Mouse (Mus musculus): ENCODE results near the gene Mgat4e. TPM values are rescaled to one million over a fixed set of nuclear protein-coding genes. Genes with fewer than 3 reads are reported as not detected.

The Mgat4e gene
- not detected in 2 replicates for total RNA-seq (2017)

DNA sequence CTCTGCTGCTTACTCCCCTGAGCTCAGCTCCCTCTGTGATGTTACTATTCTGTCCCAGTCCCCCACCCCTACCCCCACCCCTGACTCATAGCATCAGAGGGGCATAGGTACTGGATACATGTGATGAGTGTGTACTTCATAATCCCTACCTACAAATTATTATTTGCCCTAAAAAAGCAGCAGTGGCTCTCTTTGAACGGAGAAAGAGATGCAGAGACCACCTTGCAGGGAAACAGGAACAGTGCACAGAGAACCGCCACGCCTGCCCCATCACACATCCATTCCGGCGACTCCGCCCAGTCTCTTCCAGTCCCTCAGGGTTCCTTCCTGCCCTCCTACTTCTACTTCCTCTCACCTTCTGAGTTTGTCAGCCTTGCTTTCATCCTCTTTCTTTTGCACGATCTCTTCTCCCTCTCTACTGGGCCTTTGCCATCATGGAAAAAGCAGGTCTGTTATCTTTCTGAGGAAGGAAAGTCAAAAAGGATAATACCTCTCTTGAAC lies at the start of gene Mgat4e:
Gene Mgat4e, minus strand, starts transcription at position 51 of the 501 bp plus-strand sequence.
- ATAC-seq (replicated peaks; ENCODE audit: low read depth, poor library complexity, severe bottlenecking) = peak; percentile 42; the same call in 1 of the 2 replicates

DNA sequence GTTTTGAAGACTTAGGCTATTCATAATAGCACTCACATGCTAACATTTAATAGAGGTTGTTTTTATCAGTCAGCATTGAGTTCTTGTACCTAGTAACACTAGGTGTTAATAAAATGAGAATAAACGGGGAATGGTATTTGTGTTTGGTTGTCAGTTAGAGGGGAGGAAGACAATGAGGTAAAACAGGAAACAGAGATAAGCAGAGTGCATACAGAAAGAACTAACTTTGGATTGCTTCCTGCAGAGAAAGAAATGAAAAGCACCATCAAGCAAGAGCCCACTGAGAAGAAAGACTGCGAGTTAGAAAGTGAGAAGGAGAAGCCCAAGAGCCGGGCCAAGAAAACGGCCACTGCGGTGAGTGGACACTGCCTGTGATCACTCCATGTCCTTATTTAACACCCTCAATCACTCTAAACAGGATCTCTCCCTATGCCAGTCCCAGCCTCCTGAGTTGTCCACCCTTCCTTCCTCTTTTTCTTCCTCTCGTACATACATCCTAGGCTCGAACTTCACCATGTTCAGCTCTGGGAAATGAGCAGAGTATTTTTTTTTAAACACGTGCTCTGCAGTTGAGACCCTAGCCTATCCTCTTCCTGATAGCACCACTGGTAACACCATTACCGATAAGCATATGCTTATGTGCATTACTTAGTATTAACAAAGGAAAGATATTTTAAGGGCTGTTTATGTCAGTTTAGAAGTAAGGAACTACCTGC lies 48.0 kb upstream of the Mgat4e start:
- peak; percentile 66 for ATAC-seq (replicated peaks; ENCODE audit: low read depth, poor library complexity, severe bottlenecking)

DNA sequence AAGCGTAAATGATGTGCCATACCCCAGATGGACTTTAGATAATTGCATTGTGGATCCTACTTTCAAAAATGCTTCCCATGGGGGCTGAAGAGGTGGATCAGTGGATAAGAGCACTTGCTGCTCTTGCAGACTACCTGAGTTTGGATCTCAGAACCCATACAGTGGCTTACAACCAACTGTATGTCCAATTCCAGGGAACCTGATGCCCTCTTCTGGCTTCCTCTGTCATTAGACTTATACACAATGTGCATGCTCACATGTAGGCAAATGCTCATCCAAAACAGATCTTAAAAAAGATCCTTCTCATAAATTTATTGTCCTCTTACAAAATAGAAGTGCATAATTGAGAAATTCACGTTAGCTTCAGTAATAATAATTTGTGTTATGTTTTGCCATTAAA lies 42.3 kb upstream of the Mgat4e start:
- ATAC-seq (replicated peaks; ENCODE audit: low read depth, poor library complexity, severe bottlenecking) = no peak

DNA sequence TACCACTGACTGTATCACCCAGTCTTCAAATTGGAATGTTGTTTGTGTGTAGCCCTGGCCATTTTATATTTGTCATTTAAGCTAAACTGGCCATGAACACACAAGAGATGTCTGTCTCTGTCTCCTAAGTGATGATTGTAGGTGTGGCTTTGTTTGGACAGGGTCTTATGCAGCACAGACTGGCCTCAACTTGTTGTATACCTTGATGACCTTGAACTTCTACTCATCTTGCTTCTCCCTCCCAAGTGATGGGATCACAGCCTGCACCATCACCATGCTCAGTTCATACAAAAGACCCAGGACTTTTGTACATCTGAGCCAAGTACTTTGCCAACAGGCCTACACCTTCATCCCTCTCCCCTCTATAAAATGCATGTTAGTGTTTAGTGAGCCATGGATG lies 40.2 kb upstream of the Mgat4e start:
- ATAC-seq (replicated peaks; ENCODE audit: low read depth, poor library complexity, severe bottlenecking) = no peak

DNA sequence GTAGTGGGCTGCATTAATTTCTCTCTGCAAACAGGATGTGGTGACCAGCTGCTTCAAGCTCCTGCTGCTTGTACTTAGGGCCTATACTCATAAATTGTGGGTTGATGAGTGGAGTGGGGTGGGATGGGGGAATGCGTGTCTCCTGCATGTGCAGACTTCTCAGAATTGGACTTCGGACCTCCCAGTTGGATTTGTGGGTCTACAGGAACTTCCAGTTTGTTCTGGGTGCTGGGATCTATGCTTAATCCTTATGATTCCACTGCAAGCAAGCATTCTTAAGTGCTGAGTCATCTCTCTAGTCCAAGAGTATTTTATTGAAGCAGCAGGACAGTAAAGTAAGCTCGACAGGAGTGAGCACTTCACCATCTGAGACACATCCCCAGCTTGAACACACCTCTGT lies 34.1 kb upstream of the Mgat4e start:
- ATAC-seq (replicated peaks; ENCODE audit: low read depth, poor library complexity, severe bottlenecking) = 0 out of 2 replicates have a peak, but pooled peaks have one; percentile 8

DNA sequence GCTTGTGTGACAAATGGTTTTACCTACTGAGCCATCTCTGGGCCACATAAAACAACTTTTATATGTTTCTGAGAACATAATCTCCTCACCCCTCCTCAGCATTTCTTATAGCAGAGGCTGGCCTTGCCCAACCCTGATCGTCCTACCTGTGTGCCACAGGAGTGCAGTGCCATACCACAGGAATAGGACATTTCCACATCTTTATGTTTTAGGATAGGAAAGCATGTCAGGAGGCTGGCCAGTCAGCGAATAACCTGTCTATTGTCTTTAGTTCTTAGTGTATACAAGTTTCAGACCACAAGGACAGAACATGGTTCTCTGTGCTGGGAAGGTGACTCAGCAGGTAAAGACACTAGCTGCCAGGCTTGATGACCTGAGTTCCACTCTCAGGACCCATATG lies 31.3 kb upstream of the Mgat4e start:
- no peak for ATAC-seq (replicated peaks; ENCODE audit: low read depth, poor library complexity, severe bottlenecking)

DNA sequence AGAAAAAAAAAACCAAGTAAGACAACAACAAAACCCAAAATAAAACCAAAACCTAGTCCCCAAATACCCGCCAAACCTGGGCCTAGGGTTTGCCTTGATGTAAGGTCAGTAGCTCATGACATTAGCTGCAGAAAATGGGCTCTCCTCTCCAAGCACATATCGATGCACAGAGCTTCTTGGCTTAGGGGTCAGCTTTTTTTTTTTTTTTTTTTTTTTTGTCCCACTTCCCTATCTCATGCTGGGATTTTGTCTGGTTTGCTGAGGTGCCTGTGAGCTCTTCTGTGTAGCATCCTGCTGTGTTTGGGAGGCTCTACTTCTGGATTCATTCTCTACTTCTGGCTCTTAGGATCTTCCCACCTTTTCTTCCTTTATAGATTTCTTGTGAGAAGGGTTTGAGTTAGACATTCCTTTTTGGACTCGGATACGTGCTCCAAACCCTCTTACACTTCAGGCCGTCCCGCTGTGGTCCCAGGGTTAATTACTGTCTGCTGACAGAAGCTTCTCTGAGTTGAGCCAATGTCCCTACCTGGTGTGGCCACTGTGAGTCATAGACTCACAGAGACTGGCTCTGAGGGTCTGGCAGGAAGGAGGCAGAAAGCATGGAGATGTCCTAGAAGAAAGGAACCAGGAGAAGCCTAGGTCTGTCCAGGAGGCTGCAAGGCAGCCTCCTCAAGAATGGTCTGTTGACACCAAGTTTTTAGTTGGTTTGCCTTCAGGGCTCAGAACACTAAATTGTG lies 28.1 kb upstream of the Mgat4e start:
- no peak for ATAC-seq (replicated peaks; ENCODE audit: low read depth, poor library complexity, severe bottlenecking)

DNA sequence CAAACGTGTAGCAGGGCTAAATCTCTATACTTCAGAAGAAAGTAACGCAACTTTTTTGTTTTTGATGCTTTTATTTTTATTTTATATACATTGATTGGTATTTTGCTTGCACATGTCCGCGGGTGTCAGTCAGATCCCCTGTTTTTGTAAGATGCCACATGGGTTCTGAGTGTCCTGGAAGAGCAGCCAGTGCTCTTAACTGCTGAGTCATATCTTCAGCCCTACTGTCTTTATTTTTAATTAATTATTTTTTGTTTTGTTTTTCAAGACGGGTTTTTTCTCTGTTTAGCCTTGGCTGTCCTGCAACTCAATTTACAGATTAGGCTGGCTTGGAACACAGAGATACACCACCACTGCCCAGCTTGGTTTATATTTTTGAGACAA lies 24.4 kb upstream of the Mgat4e start:
- no peak for ATAC-seq (replicated peaks; ENCODE audit: low read depth, poor library complexity, severe bottlenecking)

DNA sequence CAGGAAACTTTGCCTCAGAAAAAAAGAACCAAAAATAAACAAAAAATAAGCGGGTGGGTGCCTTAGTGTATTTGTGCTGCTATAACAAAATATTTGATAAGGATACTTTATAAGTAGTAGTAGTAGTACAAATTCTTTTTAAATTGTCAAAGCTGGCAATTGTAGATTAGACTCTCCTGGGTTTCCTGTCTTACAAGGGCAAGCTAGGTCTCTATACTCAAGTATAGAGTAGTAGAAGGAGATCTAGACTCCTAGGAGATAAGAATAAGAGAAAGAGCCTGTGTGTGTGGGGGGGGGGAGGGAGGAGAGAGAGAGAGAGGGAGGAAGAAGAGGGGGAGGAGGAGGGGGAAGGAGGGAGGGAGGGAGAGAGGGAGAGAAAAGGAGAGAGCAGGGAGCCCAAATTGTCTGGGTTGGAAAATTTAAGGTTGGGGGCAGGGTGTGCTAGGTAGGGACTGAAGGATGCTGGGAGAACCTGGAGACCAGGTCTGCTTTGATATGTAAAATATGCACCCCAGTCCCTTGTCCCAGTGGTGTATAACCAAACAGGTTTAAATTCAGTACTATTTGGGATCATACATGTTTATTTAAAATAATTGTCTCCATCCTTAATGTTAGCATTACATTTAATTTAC lies 23.9 kb upstream of the Mgat4e start:
- ATAC-seq (replicated peaks; ENCODE audit: low read depth, poor library complexity, severe bottlenecking) = 0 out of 2 replicates have a peak, but pooled peaks have one; percentile 47

DNA sequence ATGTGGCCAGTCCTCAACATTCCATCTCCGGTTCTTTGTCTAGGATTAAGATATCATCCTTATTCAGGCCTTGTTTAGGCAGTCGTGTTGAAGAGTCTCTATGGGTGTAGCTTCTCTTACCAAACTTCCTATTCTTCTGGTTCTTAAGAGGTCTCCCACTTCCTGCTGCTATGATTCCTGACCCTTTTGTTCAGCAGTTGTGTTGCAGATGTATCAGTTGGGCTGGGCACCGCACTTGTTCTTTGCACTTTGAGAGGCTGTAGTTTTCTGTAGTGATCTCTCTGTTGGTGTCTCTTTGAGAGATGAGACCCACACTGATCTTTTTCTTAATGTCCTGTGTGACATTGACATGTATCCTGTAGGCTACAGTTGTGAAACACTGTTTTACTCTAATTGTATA lies 21.1 kb upstream of the Mgat4e start:
- ATAC-seq (replicated peaks; ENCODE audit: low read depth, poor library complexity, severe bottlenecking) = no peak

DNA sequence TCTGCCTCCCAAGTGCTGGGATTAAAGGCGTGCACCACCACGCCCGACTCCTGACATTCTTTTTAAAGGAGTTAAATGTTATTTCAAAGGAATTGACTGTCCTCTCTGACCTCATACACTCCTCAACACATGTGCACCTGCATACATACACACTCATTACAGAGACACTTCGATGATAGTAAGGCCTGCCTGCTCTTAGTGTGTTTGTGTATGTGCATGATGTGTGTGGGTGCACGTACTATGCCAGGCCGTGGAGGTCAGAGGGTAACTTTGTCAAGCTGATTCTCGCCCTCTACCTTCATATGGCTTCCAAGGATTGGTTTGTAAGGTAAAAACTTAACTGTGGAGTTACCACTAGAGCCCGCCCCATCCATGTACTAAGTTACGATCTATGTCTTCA lies 20.7 kb upstream of the Mgat4e start:
- no peak for ATAC-seq (replicated peaks; ENCODE audit: low read depth, poor library complexity, severe bottlenecking)

DNA sequence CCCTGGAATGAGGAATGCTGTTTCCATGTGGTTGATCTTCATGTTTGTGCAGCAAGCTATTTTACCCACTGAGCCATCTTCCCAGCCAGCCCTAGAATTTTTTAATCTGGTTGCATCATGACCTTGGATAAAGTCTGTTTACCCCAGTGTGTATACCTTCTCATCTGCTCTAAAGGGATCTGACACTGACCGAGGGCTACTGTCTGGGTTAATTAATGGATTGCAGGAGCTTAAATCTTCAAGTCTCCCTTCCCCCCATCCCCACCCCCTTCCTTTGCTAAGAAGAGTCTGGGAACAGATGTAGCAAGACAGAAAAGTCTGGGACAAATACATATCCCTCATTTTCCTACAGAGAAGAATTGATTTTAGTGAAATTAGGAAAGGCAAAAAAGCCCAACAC lies 18.0 kb upstream of the Mgat4e start:
- no peak for ATAC-seq (replicated peaks; ENCODE audit: low read depth, poor library complexity, severe bottlenecking)

DNA sequence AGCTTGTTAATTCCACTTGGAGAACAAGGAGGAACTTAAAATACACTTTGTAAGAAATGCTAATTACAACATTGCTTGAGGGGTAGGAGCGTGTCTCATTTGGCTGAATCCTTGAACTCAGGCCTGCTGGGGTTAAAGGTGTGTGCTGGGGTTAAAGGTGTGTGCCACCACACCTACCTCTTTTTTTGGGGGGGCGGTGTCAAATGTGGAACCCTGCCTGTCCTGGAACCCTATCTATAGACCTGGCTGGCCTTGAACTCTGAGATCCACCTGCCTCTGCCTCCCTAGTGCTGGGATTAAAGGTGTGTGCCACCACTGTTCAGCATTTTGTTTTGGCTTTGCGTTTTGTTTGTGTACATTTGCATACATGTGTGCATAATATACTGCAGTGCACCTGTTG lies 14.2 kb upstream of the Mgat4e start:
- ATAC-seq (replicated peaks; ENCODE audit: low read depth, poor library complexity, severe bottlenecking) = no peak

DNA sequence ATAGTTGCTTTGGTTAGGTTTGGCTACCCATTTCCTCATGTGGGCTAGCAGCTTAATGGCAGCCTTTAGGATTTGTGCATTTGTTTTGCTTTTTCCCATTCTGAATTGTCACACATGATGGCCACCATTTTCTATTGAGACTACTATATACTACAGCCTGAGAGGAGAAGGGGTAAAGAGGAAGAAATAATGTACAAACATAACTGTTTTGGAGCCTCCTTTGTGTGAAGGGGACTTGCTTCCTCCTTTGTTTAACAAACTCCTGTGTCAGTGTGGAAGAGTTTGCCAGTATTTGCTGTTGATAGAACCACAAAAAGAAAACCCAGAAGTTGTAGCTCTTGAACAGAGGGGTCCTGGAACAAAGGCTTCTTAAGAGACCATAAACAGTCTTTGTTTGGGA lies 13.0 kb upstream of the Mgat4e start:
- 0 out of 2 replicates have a peak, but pooled peaks have one; percentile 9 for ATAC-seq (replicated peaks; ENCODE audit: low read depth, poor library complexity, severe bottlenecking)

DNA sequence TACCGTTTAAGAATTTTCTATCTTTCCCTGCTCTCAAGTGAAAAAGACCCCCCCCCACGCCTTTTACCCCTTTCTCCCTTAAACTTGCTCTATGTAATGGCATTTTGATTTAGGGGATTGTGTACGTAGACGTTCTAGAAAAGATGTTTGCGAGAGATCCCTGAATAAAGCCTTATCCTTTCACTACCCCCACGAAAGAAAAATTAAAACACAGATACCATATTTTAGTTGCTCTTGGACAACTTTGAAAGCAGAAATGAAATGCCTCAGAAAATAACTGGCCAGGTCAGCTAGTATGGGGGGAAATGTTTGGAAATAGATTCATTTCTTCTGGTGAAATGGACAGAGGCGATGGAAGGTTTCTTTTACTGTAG lies 12.3 kb upstream of the Mgat4e start:
- no peak for ATAC-seq (replicated peaks; ENCODE audit: low read depth, poor library complexity, severe bottlenecking)

DNA sequence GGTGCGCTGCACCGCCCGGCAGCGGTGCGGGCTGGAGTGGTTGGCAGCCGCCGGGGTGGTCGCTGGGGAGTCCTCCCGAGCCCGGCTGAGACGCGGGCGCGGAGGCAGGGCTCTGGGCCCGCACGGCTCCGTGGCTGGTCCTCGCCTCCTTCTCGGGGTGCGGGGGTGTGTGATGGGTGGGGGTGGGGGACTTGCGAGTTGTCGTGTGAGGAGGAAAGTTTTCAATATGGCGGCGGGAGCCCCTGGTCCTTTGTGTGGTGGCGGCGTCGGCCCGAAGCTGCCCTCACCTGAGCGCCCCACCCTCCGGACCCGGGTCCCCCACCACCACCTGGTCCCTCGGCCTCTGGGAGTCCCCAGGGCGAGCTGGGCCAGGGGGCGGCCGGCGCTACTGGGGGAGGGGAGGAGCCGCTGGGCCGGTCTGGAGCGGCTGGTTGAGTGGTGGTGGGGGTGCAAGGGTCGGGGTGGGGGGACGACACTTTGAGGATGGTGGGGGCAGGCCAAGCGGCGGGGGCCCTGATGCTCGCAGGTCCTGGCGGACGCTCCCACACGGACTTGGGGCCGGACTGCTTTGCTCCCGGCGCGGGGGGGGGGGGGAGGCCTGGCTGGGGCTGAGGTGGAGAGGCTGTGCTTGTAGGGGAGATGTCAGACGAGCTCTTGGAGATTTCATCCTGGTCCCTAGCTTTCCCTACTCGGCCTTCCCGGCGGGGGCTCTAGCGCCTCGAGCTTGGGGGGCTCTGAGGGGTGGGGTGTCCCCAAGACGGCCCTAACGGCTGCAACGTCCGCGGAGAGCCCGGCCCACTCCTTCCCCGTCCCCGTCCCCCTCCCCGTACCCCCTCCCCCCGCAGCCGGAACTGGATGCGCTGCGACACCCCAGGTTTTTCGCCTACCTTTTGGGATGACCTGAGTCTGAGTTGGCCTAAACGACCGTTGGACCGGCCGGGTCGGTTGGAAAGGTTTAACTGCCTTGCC lies 11.6 kb upstream of the Mgat4e start:
- ATAC-seq (replicated peaks; ENCODE audit: low read depth, poor library complexity, severe bottlenecking) = no peak

DNA sequence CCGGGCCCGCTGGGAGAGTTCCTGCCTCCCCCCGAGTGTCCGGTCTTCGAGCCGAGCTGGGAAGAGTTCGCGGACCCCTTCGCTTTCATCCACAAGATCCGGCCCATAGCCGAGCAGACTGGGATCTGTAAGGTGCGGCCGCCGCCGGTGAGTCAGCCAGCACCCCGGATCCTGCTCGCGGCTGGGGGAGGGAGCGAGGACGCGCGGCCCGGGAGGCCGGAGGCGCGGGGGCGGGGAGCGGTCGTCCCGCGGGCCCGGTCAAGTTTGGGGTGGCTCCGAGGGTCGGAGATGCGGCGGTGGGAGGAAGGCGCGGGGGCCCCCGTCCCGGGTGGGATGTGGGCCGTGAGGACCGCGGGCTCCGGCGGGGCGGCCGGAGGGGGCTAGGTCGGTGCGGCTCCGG lies 10.9 kb upstream of the Mgat4e start:
- no peak for ATAC-seq (replicated peaks; ENCODE audit: low read depth, poor library complexity, severe bottlenecking)

DNA sequence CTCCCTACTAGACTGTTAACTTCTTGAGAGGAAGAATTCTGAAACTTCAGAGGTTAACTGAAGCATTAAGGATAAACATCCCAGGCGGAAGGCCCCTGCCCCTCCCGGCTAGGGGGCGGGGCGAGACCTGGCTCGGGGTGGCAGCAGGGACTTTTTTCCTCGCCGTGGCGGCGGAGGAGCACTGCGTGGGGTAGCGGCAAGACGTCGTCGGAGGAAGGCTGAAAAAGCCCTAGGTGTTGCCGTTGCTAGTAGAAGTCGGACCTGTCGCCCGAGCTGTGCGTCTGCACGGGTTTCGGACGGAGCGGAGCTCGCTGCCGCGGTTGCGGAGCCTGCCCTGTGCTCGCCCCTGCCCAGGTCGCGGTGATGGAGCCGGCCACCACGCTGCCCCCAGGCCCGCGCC lies 10.5 kb upstream of the Mgat4e start, which contains the start of gene Kdm5b:
Gene Kdm5b, plus strand, starts transcription at position 196 of the 400 bp plus-strand sequence.
- peak; percentile 45 for ATAC-seq (replicated peaks; ENCODE audit: low read depth, poor library complexity, severe bottlenecking)

DNA sequence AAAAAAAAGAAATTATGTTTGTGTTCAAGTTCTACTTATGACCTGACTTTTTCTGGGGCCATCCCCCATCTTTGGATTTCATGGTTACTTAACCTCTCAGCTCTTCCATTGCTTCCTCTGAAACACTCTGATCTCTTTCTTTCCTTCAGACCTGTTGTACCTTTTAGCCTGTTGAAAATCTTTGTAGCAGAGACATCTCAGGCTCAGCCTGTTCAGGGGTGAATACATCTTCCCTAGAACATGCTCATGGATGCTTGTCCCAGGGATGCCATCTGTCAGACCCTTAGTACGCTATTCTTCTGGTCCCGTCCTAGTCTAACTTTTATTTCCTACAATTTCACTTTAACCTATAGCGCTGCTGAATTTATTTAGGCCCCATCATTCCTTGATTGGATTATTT lies 9.7 kb upstream of the Mgat4e start:
- ATAC-seq (replicated peaks; ENCODE audit: low read depth, poor library complexity, severe bottlenecking) = no peak

DNA sequence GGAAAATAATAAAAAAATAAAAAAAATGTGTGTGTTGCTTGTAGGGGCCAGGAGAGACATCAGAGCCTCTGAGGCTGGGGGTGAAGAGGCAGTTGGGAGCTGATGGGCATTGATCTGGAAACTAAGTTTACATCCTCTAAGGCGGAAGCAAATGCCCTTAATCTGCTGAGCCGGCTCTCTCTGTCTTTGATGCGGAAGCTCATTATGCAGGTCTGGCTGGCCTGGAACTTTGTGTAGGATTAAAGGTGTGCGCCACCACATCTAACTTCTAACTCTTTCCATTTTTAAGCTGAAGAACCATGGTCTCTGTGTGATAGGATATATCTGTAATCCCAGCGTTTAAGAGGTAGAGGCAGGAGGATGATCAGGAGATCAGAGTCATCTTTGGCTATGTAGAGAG lies 9.0 kb upstream of the Mgat4e start:
- ATAC-seq (replicated peaks; ENCODE audit: low read depth, poor library complexity, severe bottlenecking) = no peak
